Mouse (Mus musculus) liver, adult (tissue): ENCODE measurements at regions not wholly inside any gene's neighbourhood (a gene's known extent, or its start where the extent isn't known, plus 50 kb on each side); places are given as distances from the start of the nearest gene placed in this dataset.

Experiments
- GATA4 ChIP-seq: IDR thresholded peaks from 2 replicates; pipeline ENCODE4 v1.6.1; 2014; ENCODE audit warnings: mild to moderate bottlenecking, low read length; ENCODE audit not compliant: insufficient replicate concordance

DNA sequence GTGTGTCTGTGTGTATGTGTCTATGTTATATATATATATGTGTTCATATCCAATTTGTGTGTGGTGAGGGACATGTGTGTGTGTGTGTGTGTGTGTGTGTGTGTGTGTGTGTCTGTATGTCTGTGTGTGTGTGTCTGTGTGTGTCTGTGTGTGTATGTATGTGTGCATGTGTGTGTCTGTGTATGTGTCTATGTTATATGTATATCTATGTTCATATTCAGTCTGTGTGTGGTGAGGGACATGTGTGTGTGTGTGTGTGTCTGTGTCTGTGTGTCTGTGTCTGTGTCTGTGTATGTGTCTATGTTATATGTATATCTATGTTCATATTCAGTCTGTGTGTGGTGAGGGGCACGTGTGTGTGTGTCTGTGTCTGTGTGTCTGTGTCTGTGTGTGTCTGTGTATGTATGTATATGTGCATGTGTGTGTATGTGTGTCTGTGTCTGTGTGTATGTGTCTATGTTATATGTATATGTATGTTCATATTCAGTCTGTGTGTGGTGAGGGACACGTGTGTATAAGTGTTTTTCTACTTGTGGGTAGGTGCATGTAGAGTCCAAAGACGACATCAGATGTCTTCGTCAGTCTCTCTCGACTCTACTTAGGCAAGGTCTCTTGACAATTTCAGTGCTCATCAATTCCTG is 370.5 kb upstream of the Slc7a11 start:
- no peak for TF ChIP-seq GATA4

DNA sequence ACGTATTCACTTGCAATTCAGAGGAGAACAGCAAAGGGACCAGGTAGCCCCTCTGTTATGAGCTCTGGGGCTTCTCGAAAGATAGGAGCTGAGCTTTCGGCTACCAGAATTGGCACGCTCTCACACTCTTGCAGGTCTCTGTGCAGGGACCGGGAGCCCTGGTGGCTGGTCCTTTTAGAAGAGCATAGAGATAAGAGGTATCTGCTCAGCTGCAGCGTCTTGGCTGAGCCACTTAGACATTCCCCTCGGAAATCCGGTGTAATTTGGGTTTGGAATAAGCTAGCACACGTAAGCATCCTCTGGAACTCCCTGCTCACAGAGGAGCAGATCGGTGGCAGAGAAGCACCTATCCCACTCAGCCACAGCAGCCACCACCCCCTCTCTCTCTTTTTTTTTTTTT is 372.3 kb upstream of the Slc7a11 start:
- no peak for TF ChIP-seq GATA4

DNA sequence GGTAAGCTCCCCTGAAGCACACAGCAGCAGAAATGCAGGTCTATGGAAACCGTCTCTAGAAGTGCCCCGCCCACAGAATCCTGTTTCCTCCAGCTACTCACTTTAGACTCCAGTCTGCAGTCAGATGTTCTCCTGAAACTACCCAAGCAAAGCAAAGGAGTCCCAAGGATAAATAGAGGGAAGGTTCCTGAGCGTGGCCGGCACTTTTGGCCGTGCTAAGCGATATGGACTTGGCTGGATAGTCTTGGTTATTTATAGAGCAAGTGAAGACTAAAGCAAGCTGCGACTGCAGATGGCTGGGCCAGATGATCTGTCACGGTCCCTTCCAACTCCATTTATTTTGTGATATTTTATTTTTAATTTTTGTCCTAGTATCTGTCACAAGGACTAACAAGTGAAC is 373.1 kb upstream of the Slc7a11 start:
- TF ChIP-seq GATA4 = no peak

DNA sequence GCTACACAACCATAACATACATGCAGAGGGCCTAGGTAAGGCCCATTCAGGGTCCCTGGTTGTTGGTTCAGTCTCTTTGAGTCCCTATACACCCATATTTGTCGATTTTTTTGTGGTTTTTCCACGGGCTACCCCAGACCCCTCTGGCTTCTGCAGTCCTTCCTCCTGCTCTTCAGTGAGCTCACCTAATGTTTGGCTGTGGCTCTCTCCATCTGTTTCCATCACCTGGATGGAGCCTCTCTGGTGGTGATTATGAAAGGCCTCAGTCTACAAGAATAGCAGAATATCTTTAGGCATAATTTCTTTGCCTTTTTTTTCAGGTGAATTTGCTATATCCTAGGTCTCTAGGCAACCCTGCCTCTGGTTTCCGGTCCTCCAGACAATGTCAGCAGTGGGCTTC is 373.9 kb upstream of the Slc7a11 start:
- no peak for TF ChIP-seq GATA4

DNA sequence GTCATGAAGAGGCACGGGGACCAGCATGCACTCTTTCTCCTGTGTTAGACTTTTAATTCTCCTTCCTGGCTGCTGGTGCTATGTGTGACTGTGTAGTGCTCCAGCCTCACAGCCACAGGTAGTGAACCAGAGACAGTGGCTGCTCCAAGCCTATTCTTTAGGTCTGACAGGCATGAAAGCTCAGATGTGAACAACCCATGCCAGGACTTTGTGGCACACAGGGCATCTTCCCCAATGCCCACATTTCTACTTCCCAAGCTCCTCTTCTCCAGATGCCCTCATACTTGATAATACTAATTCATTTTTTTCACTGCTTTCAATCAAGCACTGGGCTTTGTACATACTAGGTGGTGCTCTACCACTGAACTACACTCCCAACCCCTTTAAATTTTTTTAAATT is 377.4 kb upstream of the Slc7a11 start:
- TF ChIP-seq GATA4 = no peak

DNA sequence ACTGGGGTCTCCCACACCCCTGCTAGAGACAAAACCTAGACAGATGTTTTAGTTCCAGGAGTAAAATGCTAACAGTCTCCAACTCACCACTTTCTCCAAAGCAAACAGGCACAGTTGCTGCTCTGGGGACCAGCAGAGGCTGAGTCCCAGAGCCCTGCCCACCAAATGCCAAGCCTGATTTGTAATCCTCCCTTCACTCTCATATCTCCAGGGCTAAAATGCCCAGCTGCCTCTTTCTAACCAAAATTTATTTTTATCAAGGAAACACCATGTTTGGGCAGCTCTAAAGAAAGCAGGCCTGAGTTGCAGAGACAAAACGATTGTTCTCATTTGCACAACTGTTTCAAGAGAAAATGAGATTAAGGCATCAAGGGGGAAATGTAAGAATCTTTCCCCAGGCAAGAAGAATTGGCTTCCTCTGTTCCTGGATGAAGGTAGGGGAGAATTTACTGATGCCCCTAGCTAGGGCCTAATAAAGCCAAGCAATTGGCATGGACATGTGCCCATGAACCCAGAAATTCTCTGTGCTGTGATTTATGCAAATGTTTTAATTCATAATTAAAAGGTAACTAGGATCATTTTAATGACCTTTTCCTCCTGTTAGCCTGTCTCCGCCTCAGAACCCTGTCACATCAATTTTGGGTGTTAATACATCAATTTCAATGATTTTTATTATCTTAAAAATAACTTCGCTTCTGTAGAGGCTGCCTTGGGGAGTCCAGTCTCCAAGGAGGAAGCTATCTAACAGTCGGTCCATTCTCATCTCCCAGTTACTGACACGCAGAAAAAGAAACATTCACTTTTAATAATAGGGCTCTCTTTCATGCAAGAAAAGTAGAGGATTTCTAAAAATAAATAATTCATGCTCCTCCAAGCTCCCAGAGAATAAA is 382.4 kb upstream of the Slc7a11 start:
- no peak for TF ChIP-seq GATA4

DNA sequence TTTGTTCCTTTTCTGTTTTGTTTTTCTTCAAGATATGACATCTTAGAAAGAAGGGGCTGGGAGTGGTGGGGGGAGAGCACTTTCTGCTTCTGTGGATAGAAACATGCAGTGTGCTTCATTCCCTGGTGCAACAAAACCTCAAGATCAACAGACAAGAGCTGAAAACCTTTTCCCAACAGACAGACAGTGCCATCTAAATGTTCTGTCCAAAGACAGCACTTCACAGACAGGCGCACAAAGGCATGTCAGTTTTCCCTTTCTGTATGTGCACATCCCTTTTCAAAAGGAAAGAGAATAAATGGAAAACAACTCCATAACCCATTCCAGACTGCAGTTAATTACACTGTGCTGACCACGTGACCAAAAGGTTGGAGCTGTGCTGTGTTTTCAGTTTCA is 383.0 kb upstream of the Slc7a11 start:
- no peak for TF ChIP-seq GATA4

DNA sequence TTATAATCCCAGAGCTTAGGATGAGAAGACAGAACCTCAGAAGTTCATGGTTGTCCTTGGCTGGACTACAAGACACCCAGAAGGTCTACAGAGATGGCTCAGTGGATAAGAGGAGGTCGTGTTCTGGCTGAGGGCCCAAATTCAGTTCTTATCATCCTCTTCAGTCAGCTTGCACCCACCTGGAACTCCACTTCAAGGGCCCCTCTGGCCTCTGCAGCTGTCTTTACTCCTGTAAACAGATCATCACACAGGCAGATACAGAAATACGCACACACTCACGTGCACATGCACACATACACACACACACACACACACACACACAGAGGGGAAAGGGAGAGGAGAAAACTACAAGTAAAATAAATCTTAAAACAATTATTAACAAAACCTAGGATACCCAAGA is 385.8 kb upstream of the Slc7a11 start:
- TF ChIP-seq GATA4 = no peak

DNA sequence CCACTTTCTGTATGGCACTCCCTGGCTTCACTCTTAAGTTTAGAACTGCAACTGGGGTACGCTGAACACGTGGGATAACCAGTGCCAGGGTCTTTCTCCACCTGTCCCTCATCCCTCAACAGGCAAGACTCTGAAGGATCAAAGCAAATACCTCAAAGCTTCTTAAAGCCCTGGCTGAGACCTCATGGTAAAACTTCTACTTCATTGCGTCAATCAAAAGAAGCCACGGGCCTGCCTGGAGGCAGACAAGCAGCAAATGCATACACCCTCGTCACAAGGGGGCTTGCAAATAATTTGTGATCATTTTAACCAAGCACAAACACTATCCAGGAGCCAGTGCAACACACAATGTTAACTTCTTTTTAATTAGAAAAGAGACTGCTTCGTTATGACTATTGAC is 387.0 kb upstream of the Slc7a11 start:
- no peak for TF ChIP-seq GATA4

DNA sequence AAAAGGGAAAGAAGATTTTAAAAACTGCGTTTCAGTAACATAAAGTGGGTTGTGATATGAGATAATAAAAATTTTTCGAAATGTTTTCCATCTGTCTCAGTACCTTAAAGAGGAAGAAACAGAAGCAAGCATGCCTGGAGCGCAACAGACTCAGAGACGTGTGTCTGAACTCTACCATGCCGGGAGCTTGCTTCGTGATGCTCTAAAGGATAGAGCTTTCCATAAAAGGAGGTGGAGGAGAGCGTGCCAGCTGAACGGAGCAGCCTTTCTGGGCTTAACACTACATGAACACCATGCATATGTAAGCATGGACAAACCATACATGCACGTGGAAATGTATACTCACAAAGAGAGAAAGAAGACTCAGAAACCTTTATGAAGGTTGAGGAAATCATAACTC is 387.5 kb upstream of the Slc7a11 start:
- no peak for TF ChIP-seq GATA4

DNA sequence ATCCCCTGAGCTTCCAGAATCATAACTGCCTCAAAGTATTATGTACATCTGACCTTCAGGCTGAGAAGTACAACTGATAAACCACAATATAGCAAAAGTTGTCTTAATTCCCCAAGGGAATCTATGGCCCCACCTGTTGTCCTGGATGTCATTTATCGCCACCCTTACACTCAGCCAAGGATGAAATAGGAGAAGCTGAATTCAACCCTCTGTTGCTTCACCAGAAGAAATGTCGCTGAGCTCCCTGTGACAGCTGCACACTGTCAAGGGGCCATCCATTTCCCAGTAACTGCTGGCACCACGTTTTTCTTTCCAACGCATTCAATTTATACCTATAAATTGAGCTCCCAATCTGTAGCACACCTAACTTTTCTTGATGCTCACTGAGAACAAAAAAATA is 382.0 kb upstream of the Noct start:
- TF ChIP-seq GATA4 = no peak

DNA sequence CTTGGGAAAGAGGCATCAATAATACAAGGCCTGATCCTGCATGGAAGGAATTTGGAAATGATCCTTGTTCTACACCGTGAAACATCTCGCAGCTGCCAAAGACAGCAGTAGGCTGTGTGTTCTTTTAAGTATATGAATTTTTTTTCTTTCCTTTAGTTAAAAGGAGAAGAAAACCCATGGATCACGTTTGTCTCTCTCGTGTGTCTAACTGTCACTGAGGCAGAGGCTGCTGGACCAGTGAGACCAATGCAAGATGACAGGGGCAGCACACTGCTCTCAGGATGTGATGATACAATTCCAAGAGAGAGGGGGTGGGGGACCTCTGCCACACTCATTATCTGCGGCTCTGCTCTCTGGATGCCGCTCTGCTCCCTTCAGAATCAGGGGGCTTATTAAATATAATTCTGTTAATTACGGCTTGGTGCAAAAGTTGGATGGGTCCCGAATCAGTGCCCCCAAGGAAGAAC is 379.4 kb upstream of the Noct start:
- TF ChIP-seq GATA4 = no peak

DNA sequence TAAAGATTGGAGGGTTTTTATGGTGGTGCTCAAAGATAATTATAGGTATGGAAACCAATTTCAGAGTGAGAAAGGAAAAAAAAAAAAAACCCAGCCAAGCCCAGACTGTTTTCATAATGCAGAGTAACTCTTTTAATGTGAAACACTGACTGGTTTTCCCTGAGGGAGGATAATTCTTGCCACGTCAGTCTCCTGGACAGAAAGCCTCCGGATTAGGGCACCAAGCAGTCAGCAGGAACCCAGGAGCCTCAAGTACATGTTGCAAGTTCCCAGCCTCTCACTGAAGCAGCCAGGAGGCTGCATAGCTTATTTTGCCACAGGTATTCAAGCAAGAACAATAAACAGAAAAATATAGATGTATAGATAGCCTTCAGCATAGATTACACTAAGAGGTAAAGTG is 378.9 kb upstream of the Noct start:
- TF ChIP-seq GATA4 = no peak

DNA sequence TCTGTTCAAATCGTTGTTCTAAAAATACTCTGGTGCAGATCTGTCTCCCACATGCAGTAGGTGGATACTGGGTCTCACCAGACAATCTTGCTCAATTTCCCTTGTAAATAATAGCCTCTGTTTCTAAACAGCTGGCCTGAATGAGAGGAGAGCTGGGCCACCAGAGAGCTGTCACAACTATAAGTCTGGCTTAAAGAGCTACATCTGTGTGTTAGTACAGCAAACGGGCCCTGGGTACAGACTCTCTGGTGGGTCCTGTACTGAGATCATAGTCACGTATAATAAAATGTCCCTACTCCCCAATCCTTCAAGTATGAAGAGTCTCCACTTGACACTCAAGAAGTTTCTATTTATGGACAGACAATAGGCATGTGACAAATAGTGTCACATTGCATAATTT is 375.7 kb upstream of the Noct start:
- no peak for TF ChIP-seq GATA4

DNA sequence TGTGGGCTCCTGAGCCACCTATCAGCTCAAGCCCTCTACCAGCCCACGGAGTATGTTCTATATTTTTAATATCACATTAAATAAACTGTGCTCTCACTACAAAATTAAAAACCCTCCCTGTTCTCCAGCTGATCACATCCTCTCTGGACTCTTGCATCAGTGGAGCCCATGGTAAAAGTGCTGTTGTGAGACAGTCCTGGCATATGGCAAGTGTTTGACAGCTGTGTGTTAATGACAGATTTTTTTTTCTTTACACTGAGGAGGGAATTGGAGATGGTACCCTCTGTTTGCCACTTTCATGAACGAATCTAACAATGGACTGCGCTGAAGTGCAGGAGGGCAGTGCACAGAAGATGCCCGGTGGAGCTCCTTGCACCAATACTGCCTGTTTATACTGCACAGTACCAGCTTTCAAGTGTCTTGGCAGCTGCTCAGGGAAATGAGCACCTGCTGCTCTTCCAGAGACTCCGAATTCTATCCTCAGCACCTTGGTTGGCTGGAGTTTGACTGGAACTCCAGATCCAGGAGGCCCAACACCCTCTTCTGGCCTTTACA is 373.1 kb upstream of the Noct start:
- no peak for TF ChIP-seq GATA4

DNA sequence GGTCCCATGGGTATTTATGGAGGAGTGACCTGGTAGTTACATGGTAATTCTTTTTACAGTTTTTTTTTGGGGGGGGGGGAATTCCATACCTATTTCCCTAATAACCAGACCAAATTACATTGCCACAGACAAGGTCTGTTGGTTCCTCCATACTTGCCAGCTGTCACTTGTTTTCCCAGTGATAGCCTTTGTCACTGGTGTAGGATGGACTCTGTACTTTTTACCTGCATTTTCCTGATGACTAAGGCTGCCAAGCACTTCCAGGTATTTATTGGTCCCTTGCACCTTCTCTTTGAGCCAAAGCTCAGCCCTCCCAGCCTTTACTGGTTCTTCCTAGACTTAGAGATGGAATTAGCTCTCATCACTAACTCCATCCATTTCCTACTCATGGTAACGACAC is 357.1 kb upstream of the Noct start:
- no peak for TF ChIP-seq GATA4
